Mouse (Mus musculus): ENCODE results near the gene Tmem201.

DNA sequence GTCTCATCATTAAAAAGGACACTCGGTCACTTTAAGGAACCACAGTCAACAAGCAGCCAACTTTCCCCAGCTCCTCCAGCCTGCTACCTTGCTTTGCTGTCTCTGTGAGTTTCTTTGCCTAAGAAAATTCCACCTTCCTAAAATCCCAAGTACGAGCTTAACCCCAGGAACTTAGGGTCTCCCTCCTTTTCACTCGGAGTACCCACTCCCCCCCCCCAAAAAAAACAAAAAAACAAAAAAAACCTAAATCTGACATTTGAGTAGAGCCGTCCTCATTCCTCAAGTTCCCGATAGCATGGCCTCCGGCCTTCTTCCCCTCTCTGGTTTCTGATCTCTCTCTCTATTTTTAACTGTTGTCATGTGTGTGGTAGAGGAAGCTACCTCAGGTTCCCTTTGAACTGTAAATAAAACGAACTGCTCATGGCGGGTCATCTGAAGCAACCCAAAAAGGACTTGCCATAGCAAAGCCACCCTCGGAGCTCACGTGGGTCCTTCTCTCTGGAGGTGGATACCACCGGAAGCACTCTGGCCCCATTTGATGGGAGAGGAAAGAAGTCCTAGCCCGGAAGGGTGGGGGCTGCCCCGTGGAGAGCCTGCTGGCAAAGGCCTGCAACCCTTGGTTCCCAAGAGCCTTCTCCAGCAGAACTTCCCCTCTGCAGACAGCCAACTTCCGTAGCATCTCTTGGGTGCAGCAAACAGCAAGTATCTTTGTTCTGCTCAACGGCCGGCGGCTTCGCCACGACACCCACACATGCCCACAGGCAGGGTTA lies 35.4 kb downstream of the Tmem201 start, which contains the start of gene Pik3cd:
- TF ChIP-seq POLR2A (IDR thresholded peaks at IDR 0.05; ENCODE audit: low read depth, low read length) (no peak), CTCF (conservative IDR thresholded peaks at IDR 0.05; ENCODE audit: insufficient read depth, insufficient read length, low read depth, low read length) (no peak)

All from kidney, adult 2 months (tissue).